Mouse (Mus musculus): ENCODE measurements around the gene Arfip2. TPM values are rescaled to one million over a fixed set of nuclear protein-coding genes. Genes with fewer than 3 reads are reported as not detected.

Gene Arfip2
- total RNA-seq (2023), result 10 to 100 TPM; 14.1 to 14.5 TPM

GRCm38 (mm10) chr7:105640233-105640893 is at the start of gene Arfip2, which contains the start of gene Gm45799:
Gene Arfip2, minus strand, starts transcription at chr7:105640416.
Gene Gm45799, plus strand, starts transcription at chr7:105640552.

GRCm38 (mm10) chr7:105650639-105651435 is 10.6 kb upstream of the Arfip2 start, which contains the start of gene Dnhd1:
Gene Dnhd1, plus strand, starts transcription at chr7:105650827.

DNA sequence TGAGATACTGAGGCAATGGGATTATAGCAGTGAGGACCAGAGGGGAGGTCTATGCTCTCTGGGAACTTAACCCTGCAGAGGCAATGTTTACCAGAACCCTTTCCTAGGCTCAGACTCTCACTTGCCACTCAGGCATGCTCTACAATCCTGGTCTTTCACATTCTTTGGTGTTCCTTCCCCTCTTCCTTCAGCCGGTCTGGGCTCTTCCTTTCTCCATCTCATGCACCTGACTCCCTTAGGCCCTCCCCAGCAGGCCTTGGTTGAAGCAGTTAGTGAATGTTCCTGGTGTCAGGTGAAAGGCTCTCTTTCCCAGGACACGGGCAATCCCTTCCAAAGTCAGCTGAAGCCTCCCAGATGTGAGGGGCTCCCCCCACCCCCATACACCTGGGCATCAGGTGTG is 460 bp downstream of the Arfip2 start, which contains the start of gene Timm10b:
Gene Timm10b, plus strand, starts transcription at position 301 of the 400 bp plus-strand sequence.

DNA sequence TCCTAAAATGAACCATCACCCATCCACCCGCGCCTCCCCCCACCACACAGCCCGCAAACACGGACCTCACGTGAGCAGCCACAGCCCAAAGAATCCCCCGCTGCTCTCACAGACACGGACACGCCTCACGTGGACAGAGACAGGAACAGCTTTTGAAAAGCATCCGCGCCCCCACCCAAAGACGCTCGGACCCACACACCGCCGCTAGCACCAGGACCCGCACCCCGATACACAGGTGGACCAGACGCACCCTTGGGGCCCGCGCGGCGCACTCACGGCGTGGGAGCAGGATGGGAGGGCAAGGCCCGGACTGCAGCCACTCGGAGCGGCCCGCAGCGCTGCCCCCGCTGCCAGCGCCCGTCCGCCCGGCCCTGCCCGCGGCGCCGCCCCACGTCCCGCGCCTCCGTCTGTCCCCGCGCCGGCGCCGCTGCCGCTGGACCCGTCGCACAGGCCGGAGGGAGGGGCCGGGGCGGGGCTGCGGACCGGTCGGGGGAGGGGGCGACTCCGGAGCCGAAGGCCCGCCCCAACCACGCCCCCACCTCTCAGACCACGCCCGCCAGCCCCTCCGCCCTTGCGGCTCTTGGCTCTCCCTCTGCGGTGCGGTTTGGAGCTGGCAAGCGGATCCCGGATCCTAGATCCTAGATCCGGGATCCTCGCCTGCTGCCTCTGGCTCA is 7.0 kb downstream of the Arfip2 start, which contains the start of gene Trim3:
Gene Trim3, minus strand, starts transcription at position 445 of the 674 bp plus-strand sequence.

Other genes with a start within 250 kb of the Arfip2 start
- 100 to 1,000 TPM; 168 to 176 TPM for gene Fam160a2, start 240.4 kb downstream of the Arfip2 start, total RNA-seq (2023)
- gene Cnga4, start 235.8 kb downstream of the Arfip2 start, total RNA-seq (2023), result under 1 TPM; 0.51 to 0.64 TPM
- not detected for gene Cckbr, start 214.7 kb downstream of the Arfip2 start, total RNA-seq (2023)
- not detected for gene Cavin3, start 158.1 kb downstream of the Arfip2 start, total RNA-seq (2023)
- gene Smpd1, start 86.1 kb downstream of the Arfip2 start, total RNA-seq (2023), result 10 to 100 TPM; 21.0 to 21.1 TPM
- gene Apbb1, start 58.8 kb downstream of the Arfip2 start, total RNA-seq (2023), result 1 to 10 TPM in 1 of 2 experiments, under 1 TPM in 1; 0.56 to 1.4 TPM
- gene Hpx, start 40.3 kb downstream of the Arfip2 start, total RNA-seq (2023), result not detected
- gene Trim3, start 6.8 kb downstream of the Arfip2 start, total RNA-seq (2023), result 10 to 100 TPM; 14.7 to 22.5 TPM
- 100 to 1,000 TPM; 104 to 108 TPM for gene Timm10b, start 360 bp downstream of the Arfip2 start, total RNA-seq (2023)
- 10 to 100 TPM in 1 of 2 experiments, 1 to 10 TPM in 1; 8.5 to 10.2 TPM for gene Gm45799, start 136 bp upstream of the Arfip2 start, total RNA-seq (2023)
- 1 to 10 TPM; 2.8 to 3.8 TPM for gene Dnhd1, start 10.4 kb upstream of the Arfip2 start, total RNA-seq (2023)
- 100 to 1,000 TPM; 151 to 174 TPM for gene Ilk, start 96.2 kb upstream of the Arfip2 start, total RNA-seq (2023)
- gene Rrp8, start 97.0 kb upstream of the Arfip2 start, total RNA-seq (2023), result 10 to 100 TPM in 1 of 2 experiments, 1 to 10 TPM in 1; 9.4 to 10.4 TPM
- 100 to 1,000 TPM; 109 to 136 TPM for gene Taf10, start 103.9 kb upstream of the Arfip2 start, total RNA-seq (2023)
- gene Tpp1, start 111.8 kb upstream of the Arfip2 start, total RNA-seq (2023), result 10 to 100 TPM; 39.5 to 46.3 TPM
- under 1 TPM; 0.09 to 0.27 TPM for gene Dchs1, start 147.2 kb upstream of the Arfip2 start, total RNA-seq (2023)
- gene Mrpl17, start 170.7 kb upstream of the Arfip2 start, total RNA-seq (2023), result 10 to 100 TPM; 37.4 to 38.6 TPM